Mouse (Mus musculus) neutrophil, adult 59 days (primary cell): ENCODE results near the gene Mboat1. TPM values are rescaled to one million over a fixed set of nuclear protein-coding genes. Genes with fewer than 3 reads are reported as not detected.

Experiments
- total RNA-seq, 2 experiments: library from RNA; stranded (reverse); gene quantifications; 1 replicate in 1 of 2; 2 replicates in 1 of 2; pipeline ENCODE4 v1.2.4; 2023

Mboat1 gene
- 10 to 100 TPM in 1 of 2 experiments, 1 to 10 TPM in 1; 9.3 to 10.0 TPM for total RNA-seq

DNA sequence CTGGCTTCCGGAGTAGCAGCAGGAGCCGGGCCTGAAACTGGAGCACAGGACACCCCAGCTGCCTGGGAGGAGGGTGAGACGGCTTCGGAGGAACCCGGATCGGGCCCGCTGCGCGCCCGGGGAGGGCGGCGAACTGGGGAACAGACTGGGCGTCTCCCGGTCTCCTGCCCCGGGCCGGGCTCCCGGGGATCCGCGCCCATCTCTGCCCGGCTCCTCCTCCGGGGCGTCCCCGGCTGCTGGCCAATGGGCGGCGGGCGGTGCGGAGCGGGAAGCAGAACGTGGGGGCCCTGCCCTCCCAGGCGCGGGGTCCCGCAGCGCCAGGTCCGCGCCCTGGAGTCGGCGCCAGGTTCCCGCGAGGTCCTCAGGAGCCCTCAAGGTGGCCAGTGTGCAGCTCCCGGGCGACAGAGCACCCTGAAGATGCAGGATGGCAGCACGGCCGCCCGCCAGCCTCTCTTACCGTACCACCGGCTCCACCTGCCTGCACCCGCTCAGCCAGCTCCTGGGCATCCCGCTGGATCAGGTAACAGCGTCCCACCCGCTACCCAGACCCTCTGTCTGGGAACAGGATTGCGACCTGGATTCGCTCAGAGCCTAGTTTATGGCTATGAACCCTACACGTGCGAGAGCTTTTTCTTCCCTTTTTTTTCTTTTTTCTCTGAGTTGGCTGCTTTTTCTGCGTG is at the start of gene Mboat1:
Gene Mboat1 (plus strand): TSS at position 247 of the 680 bp plus-strand sequence.

Other genes starting within 250 kb of the Mboat1 start
- 1 to 10 TPM; 8.1 to 8.8 TPM for gene E2f3, start 150.4 kb upstream of the Mboat1 start, total RNA-seq
- 1 to 10 TPM in 1 of 2 experiments, under 1 TPM in 1; 0.33 to 1.4 TPM for gene Agtr1a, start 200.0 kb downstream of the Mboat1 start, total RNA-seq